Mouse (Mus musculus) spleen, postnatal 36 days (tissue): ENCODE results near the gene Cish.
A peak's percentile ranks its signal among the peaks of the same experiment; 100 is the strongest.

Experiments
- DNase-seq, 2 experiments: peaks; one replicate each; pipeline ENCODE4 v3.0.0; 2022; ENCODE audit warnings: low spot score in 2 of 2, mixed read lengths in 1 of 2

Cish gene

GRCm38 (mm10) chr9:107277603-107278002 is 18.2 kb upstream of the Cish start:
- DNase-seq, result no peak

DNA sequence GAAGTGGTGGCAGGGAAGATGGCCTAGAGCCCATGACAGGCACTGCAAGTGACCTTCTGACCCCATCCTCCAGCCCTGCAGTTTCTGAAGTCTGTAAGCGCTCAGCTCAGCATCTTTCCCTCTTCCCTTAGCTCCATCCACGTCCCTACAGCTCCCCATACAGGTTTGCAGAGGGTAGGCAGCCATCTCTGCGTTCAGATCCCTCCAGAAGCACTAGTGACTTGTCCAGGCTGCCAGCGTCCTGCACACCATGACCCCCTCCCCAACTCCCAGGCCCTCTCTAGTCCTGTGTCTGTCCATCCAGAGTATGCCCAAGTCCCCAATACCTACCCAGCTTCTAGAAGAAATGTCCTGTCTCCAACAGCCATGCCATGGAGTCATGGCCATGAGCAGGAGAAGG is 17.7 kb upstream of the Cish start:
- no peak for DNase-seq

- DNase-seq, result no peak
These were observed 17.1 kb upstream of the Cish start for GRCm38 (mm10) chr9:107278527-107279377.

GRCm38 (mm10) chr9:107279378-107280321 is 16.2 kb upstream of the Cish start:
- no peak for DNase-seq

DNA sequence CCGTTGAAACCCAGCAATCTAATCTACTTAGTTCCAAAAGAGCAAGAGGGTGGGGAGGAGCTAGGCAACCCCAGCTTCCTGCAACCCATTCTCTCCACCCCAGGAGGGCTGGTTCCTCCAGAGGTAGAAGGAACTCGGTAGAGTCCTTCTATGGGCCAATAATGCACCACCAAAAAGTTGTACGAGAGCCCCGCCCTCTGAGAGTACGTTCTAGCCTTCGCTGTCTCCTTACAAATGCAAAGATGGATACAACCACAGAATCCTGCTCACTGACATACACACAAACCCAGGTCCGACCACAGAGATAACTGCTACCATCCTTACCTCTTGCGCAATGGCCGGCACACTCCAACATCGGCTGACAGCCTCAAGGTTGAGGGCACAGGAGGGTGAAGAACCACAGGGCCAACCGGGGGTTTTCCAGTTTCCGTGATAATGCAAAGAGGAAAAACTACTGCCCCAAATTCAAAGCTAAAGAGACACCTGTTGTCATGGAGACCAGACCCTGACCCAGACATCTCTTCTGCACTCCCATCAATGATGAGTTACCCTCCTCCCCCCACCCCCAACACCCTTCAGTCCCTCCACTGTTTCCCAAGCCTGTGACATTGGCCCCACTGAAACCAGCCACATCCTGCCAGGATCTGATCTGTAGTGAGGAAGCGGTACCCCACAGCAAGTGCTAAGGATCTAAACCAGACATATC is 15.4 kb upstream of the Cish start:
- no peak for DNase-seq

- DNase-seq, result no peak
These were observed 14.4 kb upstream of the Cish start for GRCm38 (mm10) chr9:107281241-107281987.

- no peak for DNase-seq
These were observed 12.9 kb upstream of the Cish start for GRCm38 (mm10) chr9:107282951-107283350.

DNA sequence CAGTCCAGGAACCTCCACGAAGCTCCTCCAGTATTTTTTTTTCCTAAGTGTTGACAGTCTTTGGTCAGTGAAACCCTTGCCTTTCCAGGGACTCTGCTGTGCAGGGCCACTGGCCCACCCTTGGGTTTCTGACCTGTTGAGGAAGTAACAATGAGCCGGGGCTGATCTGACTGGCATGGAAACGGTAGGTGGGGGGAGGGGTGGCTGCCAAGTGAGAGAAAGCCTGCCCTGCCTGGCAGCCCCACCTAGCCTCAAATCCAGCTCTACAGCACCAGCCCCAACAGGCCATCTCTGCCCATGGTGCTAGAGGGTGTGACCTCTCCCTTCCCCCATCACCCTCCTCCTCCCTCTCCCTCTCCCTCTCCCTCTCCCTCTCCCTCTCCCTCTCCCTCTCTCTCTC is 10.8 kb upstream of the Cish start:
- peak; percentile 40 to 47 for DNase-seq

- DNase-seq, result no peak
These were observed 8.5 kb upstream of the Cish start for GRCm38 (mm10) chr9:107287294-107287693.

GRCm38 (mm10) chr9:107288105-107288650 is 7.6 kb upstream of the Cish start:
- no peak for DNase-seq

GRCm38 (mm10) chr9:107288711-107289110 is 7.1 kb upstream of the Cish start:
- DNase-seq, result peak; percentile 80 to 84

DNA sequence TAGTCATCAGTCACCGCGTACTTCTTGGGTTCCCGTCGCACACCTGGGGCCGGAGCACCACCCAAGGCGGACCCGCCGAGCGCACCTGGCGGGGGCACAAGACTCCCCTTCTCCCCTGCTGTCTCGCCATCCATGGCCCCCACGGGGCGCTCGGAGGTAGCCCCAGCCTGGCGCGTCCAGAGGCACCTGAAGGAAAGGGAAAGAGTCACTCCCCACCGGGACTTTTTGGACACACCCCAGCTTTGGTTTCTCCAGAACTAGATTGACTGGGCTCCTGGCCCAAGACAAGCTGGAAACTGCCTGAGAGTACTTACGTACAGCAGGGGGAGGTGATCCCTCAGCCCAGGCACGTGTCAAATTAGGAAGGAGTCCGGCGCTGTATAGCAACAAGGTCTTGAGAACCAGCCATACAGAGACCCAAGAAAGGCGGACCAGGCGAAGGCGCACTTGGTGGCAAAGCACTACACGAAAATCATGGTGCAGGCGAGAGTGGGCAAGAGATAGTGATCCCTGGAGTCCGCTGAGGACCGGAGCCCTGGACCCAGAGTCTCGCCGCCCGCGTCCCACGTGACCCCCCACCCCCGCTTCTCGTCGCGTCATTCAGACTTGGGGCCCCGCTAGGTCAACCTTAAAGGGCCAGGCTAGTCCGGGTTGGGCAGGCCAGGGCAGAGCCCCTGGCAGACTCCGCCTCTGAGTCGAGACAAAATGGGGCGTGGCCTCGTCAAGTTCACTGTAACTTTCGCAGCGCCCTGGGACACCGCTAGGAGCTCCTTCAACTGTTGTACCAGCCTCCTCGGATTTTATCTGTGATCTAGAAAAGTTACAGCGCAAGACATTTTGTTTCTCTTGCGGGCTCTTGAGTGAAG is 6.4 kb upstream of the Cish start, which contains the start of gene Mapkapk3:
TSS of gene Mapkapk3 (minus strand) at position 667 of the 866 bp plus-strand sequence.
- DNase-seq, result peak; percentile 92 to 93

GRCm38 (mm10) chr9:107290897-107291296 is 4.9 kb upstream of the Cish start:
- peak; percentile 72 for DNase-seq

DNA sequence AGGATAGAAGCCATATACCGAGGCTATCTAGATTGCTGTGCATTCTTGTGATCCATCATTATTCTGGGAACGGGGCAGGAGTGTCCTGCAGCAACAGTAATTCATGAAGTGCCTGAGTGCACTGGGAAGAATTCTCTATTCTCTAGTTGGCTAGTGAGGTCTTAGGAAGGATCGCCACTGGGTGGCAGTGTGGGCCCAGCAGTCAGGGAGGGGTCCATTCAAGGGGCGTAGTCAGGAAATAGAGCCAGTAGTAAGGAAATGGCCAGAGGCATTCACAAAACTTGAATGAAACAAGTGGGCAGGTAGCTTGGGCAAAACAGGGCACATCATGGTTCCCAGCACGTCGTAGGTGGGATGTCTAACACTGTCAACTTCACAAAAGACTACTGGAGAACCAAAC is 1.6 kb upstream of the Cish start:
- peak; percentile 69 to 80 for DNase-seq

- DNase-seq, result no peak
These were observed 210 bp upstream of the Cish start for GRCm38 (mm10) chr9:107295616-107296015.

DNA sequence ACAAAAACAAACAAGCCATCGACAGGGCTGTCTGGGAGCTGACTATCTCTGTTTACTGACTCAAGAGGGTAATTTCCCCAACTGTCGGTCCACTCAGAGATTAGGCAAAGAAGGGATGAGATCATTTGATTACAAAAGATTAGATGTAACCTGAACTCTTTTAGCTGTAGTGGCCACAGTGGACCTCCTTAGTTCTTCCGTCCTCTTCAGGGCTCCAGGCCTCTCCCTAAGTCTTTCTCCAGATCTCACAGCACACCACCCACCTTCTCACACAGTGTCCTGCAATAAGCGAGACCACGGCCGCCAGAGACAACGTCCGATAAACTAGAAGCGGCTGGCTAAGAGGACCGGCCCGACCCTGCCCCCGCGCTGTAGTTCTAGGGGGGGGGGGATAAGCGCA is 215 bp downstream of the Cish start:
- DNase-seq, result no peak

- peak; percentile 84 to 90 for DNase-seq
These were observed 707 bp downstream of the Cish start for GRCm38 (mm10) chr9:107296501-107296965.

GRCm38 (mm10) chr9:107297059-107297458 is 1.2 kb downstream of the Cish start:
- no peak for DNase-seq

GRCm38 (mm10) chr9:107297658-107298057 is 1.8 kb downstream of the Cish start:
- DNase-seq, result no peak
